Mouse (Mus musculus): Measurements from ENCODE around the gene Gm2115. TPM values are rescaled to one million over a fixed set of nuclear protein-coding genes. Genes with fewer than 3 reads are reported as not detected.

Gm2115 gene
- 0.05 TPM in 1 of 2 replicates, not detected in the other for polyA plus RNA-seq (2015; fragmentation: Nextera tagmentation; extraction: Ambion mirVana)

- DNase-seq (ENCODE audit: low spot score) = no peak
Measured at GRCm38 (mm10) chr7:84528796-84529533, at the start of gene Gm2115. Gm2115 (plus strand) TSS chr7:84528954.

- DNase-seq (ENCODE audit: low spot score) = no peak
Measured at GRCm38 (mm10) chr7:84483447-84484407, 45.0 kb upstream of the Gm2115 start.

GRCm38 (mm10) chr7:84486485-84486884 is 42.3 kb upstream of the Gm2115 start:
- no peak for DNase-seq (ENCODE audit: low spot score)

- DNase-seq (ENCODE audit: low spot score) = no peak
Measured at GRCm38 (mm10) chr7:84503163-84503562, 25.6 kb upstream of the Gm2115 start.

GRCm38 (mm10) chr7:84518533-84519198 is 10.1 kb upstream of the Gm2115 start:
- no peak for DNase-seq (ENCODE audit: low spot score)

GRCm38 (mm10) chr7:84521329-84521728 is 7.4 kb upstream of the Gm2115 start:
- no peak for DNase-seq (ENCODE audit: low spot score)

GRCm38 (mm10) chr7:84522426-84522825 is 6.3 kb upstream of the Gm2115 start:
- no peak for DNase-seq (ENCODE audit: low spot score)

- no peak for DNase-seq (ENCODE audit: low spot score)
Measured at GRCm38 (mm10) chr7:84526171-84526570, 2.6 kb upstream of the Gm2115 start.

GRCm38 (mm10) chr7:84532795-84533194 is 4.0 kb downstream of the Gm2115 start:
- DNase-seq (ENCODE audit: low spot score) = no peak

- DNase-seq (ENCODE audit: low spot score) = no peak
Measured at GRCm38 (mm10) chr7:84534632-84535031, 5.9 kb downstream of the Gm2115 start.

- no peak for DNase-seq (ENCODE audit: low spot score)
Measured at GRCm38 (mm10) chr7:84544946-84545345, 16.2 kb downstream of the Gm2115 start.

GRCm38 (mm10) chr7:84546667-84547066 is 17.9 kb downstream of the Gm2115 start:
- DNase-seq (ENCODE audit: low spot score) = no peak

- DNase-seq (ENCODE audit: low spot score) = no peak
Measured at GRCm38 (mm10) chr7:84551472-84551871, 22.7 kb downstream of the Gm2115 start.

GRCm38 (mm10) chr7:84555294-84555693 is 26.5 kb downstream of the Gm2115 start:
- DNase-seq (ENCODE audit: low spot score) = no peak

GRCm38 (mm10) chr7:84557332-84557731 is 28.6 kb downstream of the Gm2115 start:
- DNase-seq (ENCODE audit: low spot score) = no peak

- no peak for DNase-seq (ENCODE audit: low spot score)
Measured at GRCm38 (mm10) chr7:84560500-84560899, 31.7 kb downstream of the Gm2115 start.

GRCm38 (mm10) chr7:84564236-84564635 is 35.5 kb downstream of the Gm2115 start:
- no peak for DNase-seq (ENCODE audit: low spot score)

GRCm38 (mm10) chr7:84566200-84566599 is 37.4 kb downstream of the Gm2115 start:
- no peak for DNase-seq (ENCODE audit: low spot score)

- DNase-seq (ENCODE audit: low spot score) = no peak
Measured at GRCm38 (mm10) chr7:84577034-84577433, 48.3 kb downstream of the Gm2115 start.

GRCm38 (mm10) chr7:84578841-84579240 is 50.1 kb downstream of the Gm2115 start:
- no peak for DNase-seq (ENCODE audit: low spot score)

- no peak for DNase-seq (ENCODE audit: low spot score)
Measured at GRCm38 (mm10) chr7:84579769-84580168, 51.0 kb downstream of the Gm2115 start.

- DNase-seq (ENCODE audit: low spot score) = no peak
Measured at GRCm38 (mm10) chr7:84585086-84585485, 56.3 kb downstream of the Gm2115 start.

Measured in thymus, postnatal 0 days (tissue).